Mouse (Mus musculus) forebrain, embryonic 10.5 days (tissue): ENCODE measurements at regions not wholly inside any gene's neighbourhood (a gene's known extent, or its start where the extent isn't known, plus 50 kb on each side); places are given as distances from the start of the nearest gene placed in this dataset.
A peak's percentile ranks its signal among the peaks of the same experiment; 100 is the strongest.

Source experiments
- DNase-seq: peaks from one replicate; pipeline ENCODE4 v3.0.0-alpha.2; 2017; ENCODE audit warnings: low spot score; ENCODE audit errors: extremely low spot score
- H3K27ac ChIP-seq: fragments of 300-500 bp; sonication (generic); 2 replicates; pipeline ENCODE4 v1.5.1; 2016; ENCODE audit warnings: mild to moderate bottlenecking
- H3K27me3 ChIP-seq: fragments of 300-500 bp; sonication (generic); 2 replicates; pipeline ENCODE4 v1.6.1; 2016; ENCODE audit warnings: mild to moderate bottlenecking; ENCODE audit not compliant: poor library complexity, severe bottlenecking
- H3K36me3 ChIP-seq: fragments of 300-500 bp; sonication (generic); replicated peaks from 2 replicates; pipeline ENCODE4 v1.6.1; 2016; ENCODE audit warnings: mild to moderate bottlenecking, moderate library complexity
- H3K4me1 ChIP-seq: fragments of 300-500 bp; sonication (generic); 2 replicates; pipeline ENCODE4 v1.6.1; 2016
- H3K4me3 ChIP-seq: fragments of 300-500 bp; sonication (generic); 2 replicates; pipeline ENCODE4 v1.5.1; 2016; ENCODE audit warnings: mild to moderate bottlenecking, moderate library complexity
- H3K9me3 ChIP-seq: fragments of 300-500 bp; sonication (generic); 2 replicates; pipeline ENCODE4 v1.6.1; 2016; ENCODE audit warnings: mild to moderate bottlenecking, moderate library complexity
- WGBS: fragments of 180-500 bp; shearing (Covaris S2); methylation state at CpG from one replicate; pipeline ENCODE4 v1.1.7; 2016; 5-methylcytosine and 5-hydroxymethylcytosine counted together

DNA sequence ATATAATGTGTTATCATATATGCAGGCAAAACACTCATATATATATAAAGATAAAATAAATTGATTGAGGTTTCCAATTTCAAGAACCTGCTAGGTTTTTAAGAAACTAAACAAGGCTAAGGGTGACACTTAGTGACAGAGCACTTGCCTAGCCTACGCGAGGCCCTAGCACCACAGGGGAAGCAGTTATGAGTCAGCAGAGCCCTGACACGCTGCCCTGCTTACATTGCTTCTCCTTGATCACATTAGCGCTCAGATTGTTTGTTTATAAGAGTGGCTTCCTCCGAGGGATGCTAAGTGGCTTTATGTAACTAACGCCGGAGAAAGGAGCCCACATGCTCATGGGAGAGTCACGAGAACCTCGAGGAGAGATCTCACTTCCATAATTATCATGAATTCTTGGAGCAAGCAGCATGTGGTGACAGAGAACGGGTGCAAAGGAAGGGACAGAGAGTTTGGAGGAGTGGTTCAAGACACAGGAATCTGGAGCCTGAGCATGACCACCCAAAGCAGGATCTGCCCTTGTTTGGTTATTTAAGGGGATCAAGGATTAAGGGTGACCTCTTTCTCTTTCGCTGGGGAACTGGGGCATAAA lies 55.3 kb upstream of the Tspan5 start:
- Histone ChIP-seq H3K36me3 (no peaks in the 10 kb centered on the region), H3K27ac (no peak overlapping the region), H3K9me3 (no peaks in the 10 kb centered on the region), H3K4me3 (no peak overlapping the region), H3K4me1 (peaks cover 9% of the 10 kb centered on the region), H3K27me3 (no peaks in the 10 kb centered on the region)
- DNase-seq, result peak; percentile 14
- 70% methylated on average over 11 of the region's 11 CpGs for WGBS

DNA sequence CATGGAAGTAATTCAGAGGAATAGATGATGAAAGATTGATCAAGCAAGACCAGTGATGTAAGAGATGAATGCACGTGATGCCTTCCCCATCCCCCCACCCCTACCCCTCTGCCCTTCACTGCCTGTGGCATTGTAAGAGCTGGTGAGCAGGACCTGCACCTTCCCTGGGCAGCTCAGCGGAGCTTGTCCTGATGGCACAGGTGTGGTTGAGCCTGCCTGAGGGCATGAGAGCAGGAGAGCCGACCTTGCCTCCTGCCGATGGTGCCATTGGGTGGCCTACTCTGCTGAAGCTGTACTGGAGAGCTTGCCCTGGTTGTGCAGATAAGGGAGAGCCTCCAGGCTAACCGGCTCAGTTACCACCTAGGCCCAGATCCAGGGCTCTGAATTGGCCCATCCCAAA lies 53.4 kb upstream of the Tspan5 start:
- no peaks in the 10 kb centered on the region for H3K9me3 ChIP-seq
- H3K4me3 ChIP-seq, result no peak overlapping the region
- peaks cover 13% of the 10 kb centered on the region for H3K4me1 ChIP-seq
- H3K27ac ChIP-seq, result no peak overlapping the region
- H3K27me3 ChIP-seq, result no peaks in the 10 kb centered on the region
- DNase-seq, result no peak
- 91% methylated on average over 5 of the region's 5 CpGs for WGBS
- no peaks in the 10 kb centered on the region for H3K36me3 ChIP-seq
